Mouse (Mus musculus) MEL (cell line): ENCODE data around the gene Enpp3. TPM values are rescaled to one million over a fixed set of nuclear protein-coding genes. Genes with fewer than 3 reads are reported as not detected.

Experiments used
- DNase-seq: peaks from one replicate; pipeline ENCODE4 v3.0.0; 2011; ENCODE audit warnings: low read depth, low spot score
- H3K27ac ChIP-seq: 2 replicates; pipeline ENCODE4 v1.5.1; 2012; ENCODE audit warnings: low read depth, mild to moderate bottlenecking, control low read depth, low read length, moderate library complexity; ENCODE audit not compliant: control insufficient read depth
- H3K27me3 ChIP-seq, 2 experiments: fragments of 150-350 bp in 1 of 2; sonication (generic) in 1 of 2; 2 replicates each; pipeline ENCODE4 v1.6.1; 2012; ENCODE audit warnings: low read length in 2 of 2, mild to moderate bottlenecking in 2 of 2, improper control_type of control experiment in 1 of 2, moderate library complexity in 1 of 2; ENCODE audit not compliant: insufficient read depth in 2 of 2, control insufficient read depth in 1 of 2
- H3K36me3 ChIP-seq, 2 experiments: 2 replicates each; pipeline ENCODE4 v1.6.1; 2012 to 2014; ENCODE audit warnings: low read length in 2 of 2, improper control_type of control experiment in 1 of 2, inconsistent platforms in 1 of 2, mild to moderate bottlenecking in 1 of 2; ENCODE audit not compliant: insufficient read depth in 2 of 2, control insufficient read depth in 1 of 2
- H3K4me1 ChIP-seq, 2 experiments: fragments of 150-350 bp in 1 of 2; sonication (generic) in 1 of 2; 2 replicates each; pipeline ENCODE4 v1.6.1; 2012; ENCODE audit warnings: low read length in 2 of 2, improper control_type of control experiment in 1 of 2, mild to moderate bottlenecking in 1 of 2; ENCODE audit not compliant: insufficient read depth in 2 of 2, control insufficient read depth in 1 of 2
- H3K4me3 ChIP-seq, 2 experiments: fragments of 150-350 bp in 1 of 2; sonication (generic) in 1 of 2; 2 replicates each; pipeline ENCODE4 v1.5.1; 2012; ENCODE audit warnings: low read depth in 2 of 2, low read length in 2 of 2, mild to moderate bottlenecking in 2 of 2, moderate library complexity in 2 of 2, control low read depth in 1 of 2, improper control_type of control experiment in 1 of 2; ENCODE audit not compliant: control insufficient read depth in 1 of 2, insufficient read depth in 1 of 2
- H3K79me2 ChIP-seq: 2 replicates; pipeline ENCODE4 v1.6.1; 2012; ENCODE audit warnings: mild to moderate bottlenecking, low read length, moderate library complexity; ENCODE audit not compliant: control insufficient read depth, poor library complexity, insufficient read depth
- H3K9ac ChIP-seq: 2 replicates; pipeline ENCODE4 v1.6.1; 2012; ENCODE audit warnings: low read depth, mild to moderate bottlenecking, control low read depth, low read length, moderate library complexity; ENCODE audit not compliant: control insufficient read depth, poor library complexity, severe bottlenecking
- H3K9me3 ChIP-seq: fragments of 150-350 bp; sonication (generic); replicated peaks from 2 replicates; pipeline ENCODE4 v1.6.1; 2012; ENCODE audit warnings: mild to moderate bottlenecking, low read length, improper control_type of control experiment, moderate library complexity; ENCODE audit not compliant: insufficient read depth
- CHD1 ChIP-seq: IDR thresholded peaks from 2 replicates; pipeline ENCODE4 v1.6.1; 2012; ENCODE audit warnings: low read depth, mild to moderate bottlenecking, inconsistent platforms, low read length, improper control_type of control experiment
- CHD2 ChIP-seq: IDR thresholded peaks from 2 replicates; pipeline ENCODE4 v1.6.1; 2011; ENCODE audit warnings: low read length, improper control_type of control experiment
- CTCF ChIP-seq, 3 experiments: IDR thresholded peaks in 2 of 3; conservative IDR thresholded peaks in 1 of 3; 2 replicates each; pipeline ENCODE4 v1.5.1; 2011 to 2012; ENCODE audit warnings: low read length in 3 of 3, low read depth in 2 of 3, mild to moderate bottlenecking in 2 of 3, improper control_type of control experiment in 1 of 3, inconsistent platforms in 1 of 3, mixed read lengths in 1 of 3, moderate library complexity in 1 of 3; ENCODE audit not compliant: control insufficient read depth in 1 of 3, insufficient read depth in 1 of 3, poor library complexity in 1 of 3, severe bottlenecking in 1 of 3
- E2F4 ChIP-seq: IDR thresholded peaks from 2 replicates; pipeline ENCODE4 v1.6.1; 2011; ENCODE audit warnings: low read depth, low read length, improper control_type of control experiment, borderline replicate concordance
- EP300 ChIP-seq, 2 experiments: IDR thresholded peaks; 2 replicates each; pipeline ENCODE4 v1.6.1; 2011; ENCODE audit warnings: improper control_type of control experiment in 2 of 2, low read length in 2 of 2, low read depth in 1 of 2, mild to moderate bottlenecking in 1 of 2
- GABPA ChIP-seq: IDR thresholded peaks from 2 replicates; pipeline ENCODE4 v1.6.1; 2012; ENCODE audit warnings: low read depth, mild to moderate bottlenecking, inconsistent platforms, low read length, improper control_type of control experiment, moderate library complexity
- HCFC1 ChIP-seq: IDR thresholded peaks from 2 replicates; pipeline ENCODE4 v1.6.1; 2012; ENCODE audit warnings: low read depth, mild to moderate bottlenecking, inconsistent platforms, low read length, improper control_type of control experiment, moderate library complexity
- KAT2A ChIP-seq: conservative IDR thresholded peaks from 2 replicates; pipeline ENCODE4 v1.6.1; 2012; ENCODE audit warnings: low read depth, low read length, improper control_type of control experiment, inconsistent platforms
- MAX ChIP-seq: IDR thresholded peaks from 2 replicates; pipeline ENCODE4 v1.6.1; 2011; ENCODE audit warnings: low read length, improper control_type of control experiment
- MXI1 ChIP-seq: IDR thresholded peaks from 2 replicates; pipeline ENCODE4 v1.6.1; 2011; ENCODE audit warnings: mild to moderate bottlenecking, low read depth, low read length, improper control_type of control experiment
- NRF1 ChIP-seq: IDR thresholded peaks from 2 replicates; pipeline ENCODE4 v1.6.1; 2014; ENCODE audit warnings: low read depth, mild to moderate bottlenecking, inconsistent platforms, low read length, improper control_type of control experiment, moderate library complexity; ENCODE audit not compliant: poor library complexity, insufficient read depth, severe bottlenecking
- POLR2A ChIP-seq, 2 experiments: IDR thresholded peaks; 2 replicates each; pipeline ENCODE4 v1.6.1; 2011 to 2012; ENCODE audit warnings: low read length in 2 of 2, mild to moderate bottlenecking in 2 of 2, control low read depth in 1 of 2, improper control_type of control experiment in 1 of 2, low read depth in 1 of 2, moderate library complexity in 1 of 2; ENCODE audit not compliant: control insufficient read depth in 1 of 2, insufficient read depth in 1 of 2, poor library complexity in 1 of 2
- POLR2AphosphoS2 ChIP-seq: IDR thresholded peaks from 2 replicates; pipeline ENCODE4 v1.6.1; 2011; ENCODE audit warnings: low read length, improper control_type of control experiment
- POLR2AphosphoS5 ChIP-seq: IDR thresholded peaks from 2 replicates; pipeline ENCODE4 v1.6.1; 2012; ENCODE audit warnings: low read depth, borderline replicate concordance, mild to moderate bottlenecking, inconsistent platforms, low read length, moderate library complexity, mixed read lengths
- RAD21 ChIP-seq: IDR thresholded peaks from 2 replicates; pipeline ENCODE4 v1.6.1; 2011; ENCODE audit warnings: mild to moderate bottlenecking, low read depth, low read length, improper control_type of control experiment
- RCOR1 ChIP-seq: IDR thresholded peaks from 2 replicates; pipeline ENCODE4 v1.6.1; 2012; ENCODE audit warnings: low read depth, mild to moderate bottlenecking, inconsistent platforms, low read length, improper control_type of control experiment
- TAL1 ChIP-seq: IDR thresholded peaks from 2 replicates; pipeline ENCODE4 v1.6.1; 2012; ENCODE audit warnings: mild to moderate bottlenecking, inconsistent platforms, low read length, moderate library complexity, mixed read lengths
- TBP ChIP-seq: IDR thresholded peaks from 2 replicates; pipeline ENCODE4 v1.8.0; 2011; ENCODE audit warnings: low read depth, low read length, improper control_type of control experiment
- UBTF ChIP-seq: IDR thresholded peaks from 2 replicates; pipeline ENCODE4 v1.6.1; 2012; ENCODE audit warnings: low read depth, mild to moderate bottlenecking, inconsistent platforms, low read length, improper control_type of control experiment, moderate library complexity, borderline replicate concordance; ENCODE audit not compliant: insufficient read depth
- USF2 ChIP-seq, 2 experiments: IDR thresholded peaks; 2 replicates each; pipeline ENCODE4 v1.6.1; 2011 to 2012; ENCODE audit warnings: improper control_type of control experiment in 2 of 2, low read length in 2 of 2, borderline replicate concordance in 1 of 2, inconsistent platforms in 1 of 2, low read depth in 1 of 2, mild to moderate bottlenecking in 1 of 2; ENCODE audit not compliant: insufficient read depth in 1 of 2
- ZC3H11A ChIP-seq: IDR thresholded peaks from 2 replicates; pipeline ENCODE4 v1.6.1; 2012; ENCODE audit warnings: low read depth, mild to moderate bottlenecking, inconsistent platforms, low read length, improper control_type of control experiment
- polyA plus RNA-seq, 2 experiments: library from polyadenylated mRNA; stranded (reverse) in 1 of 2; unstranded in 1 of 2; fragments of >175 nt in 1 of 2; fragments of >200 nt in 1 of 2; gene quantifications; 2 replicates each; pipeline versions ENCODE4 v1.2.1 to v1.2.4; 2012; ENCODE audit warnings: low replicate concordance in 2 of 2, low read depth in 1 of 2; ENCODE audit not compliant: insufficient read length in 2 of 2, insufficient read depth in 1 of 2, missing spikeins in 1 of 2
- total RNA-seq: library from RNA; depleted of rRNA; stranded (reverse); fragments of 300-350 nt; gene quantifications from 2 replicates; pipeline ENCODE4 v1.2.3, GENCODE M21; 2012

The Enpp3 gene
- total and polyA plus RNA-seq, 3 experiments = 0.08 to 0.22 TPM; not detected in 1

GRCm38 (mm10) chr10:24767695-24768094 is 74.9 kb downstream of the Enpp3 start:
- H3K4me1 ChIP-seq = peaks cover 0 to 4% of the 10 kb centered on the region in 2 experiments; a peak in 1 of 4 replicates
- no peak for DNase-seq
- peaks cover 0 to 3% of the 10 kb centered on the region in 2 experiments; a peak in 2 of 4 replicates for H3K36me3 ChIP-seq
- no peak overlapping the region for H3K9ac ChIP-seq
- TF ChIP-seq CTCF (IDR thresholded peaks at IDR 0.05 in 2 of 3, conservative IDR thresholded peaks at IDR 0.05 in 1 of 3; ENCODE audit: control insufficient read depth in 1 of 3, insufficient read depth in 1 of 3, low read depth in 2 of 3, low read length in 3 of 3, poor library complexity in 1 of 3, severe bottlenecking in 1 of 3) = no peak
- TF ChIP-seq POLR2A (IDR thresholded peaks at IDR 0.05; ENCODE audit: control insufficient read depth in 1 of 2, insufficient read depth in 1 of 2, low read depth in 1 of 2, low read length in 2 of 2, poor library complexity in 1 of 2) = no peak
- no peak for TF ChIP-seq TAL1
- no peak for TF ChIP-seq TBP
- TF ChIP-seq NRF1 = no peak
- no peak for TF ChIP-seq POLR2AphosphoS2
- TF ChIP-seq ZC3H11A = no peak
- no peak for TF ChIP-seq MXI1
- no peak for TF ChIP-seq CHD2
- no peak for TF ChIP-seq EP300 (IDR thresholded peaks at IDR 0.05; ENCODE audit: low read depth in 1 of 2, low read length in 2 of 2)
- TF ChIP-seq HCFC1 = no peak
- no peak for TF ChIP-seq UBTF
- TF ChIP-seq KAT2A = no peak
- TF ChIP-seq RAD21 = no peak
- no peak for TF ChIP-seq RCOR1
- TF ChIP-seq E2F4 = no peak
- no peak overlapping the region for H3K27ac ChIP-seq
- no peaks in the 10 kb centered on the region for H3K9me3 ChIP-seq
- H3K27me3 ChIP-seq = no peaks in the 10 kb centered on the region
- H3K4me3 ChIP-seq = no peak overlapping the region
- H3K79me2 ChIP-seq = no peaks in the 10 kb centered on the region

DNA sequence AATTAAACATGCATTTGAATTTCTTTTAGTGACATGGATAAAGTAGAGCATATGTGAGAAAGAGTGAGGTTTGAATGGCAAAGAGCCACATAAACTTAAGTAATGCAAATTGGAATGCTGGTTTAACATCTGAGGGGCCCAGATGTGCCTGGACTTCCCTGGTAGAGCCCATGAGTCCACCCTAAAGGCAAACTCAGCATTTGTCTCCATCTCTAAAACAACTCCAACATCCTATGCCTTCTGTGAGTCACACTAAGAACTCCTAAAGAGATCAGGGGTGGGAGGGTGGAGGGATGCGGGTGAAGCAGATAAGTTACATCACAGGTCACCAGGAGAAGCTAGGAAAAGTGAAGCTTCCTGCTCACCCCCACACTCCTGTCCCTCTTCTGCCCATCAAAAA is 76.6 kb downstream of the Enpp3 start:
- Histone ChIP-seq H3K36me3 (peaks cover 0 to 3% of the 10 kb centered on the region in 2 experiments; a peak in 2 of 4 replicates), H3K79me2 (no peaks in the 10 kb centered on the region)
- DNase-seq = no peak
- no peak for TF ChIP-seq HCFC1
- no peak for TF ChIP-seq RAD21
- TF ChIP-seq TAL1 = no peak
- TF ChIP-seq ZC3H11A = no peak
- no peak for TF ChIP-seq USF2 (IDR thresholded peaks at IDR 0.05; ENCODE audit: borderline replicate concordance in 1 of 2, insufficient read depth in 1 of 2, low read depth in 1 of 2, low read length in 2 of 2)
- no peak for TF ChIP-seq GABPA
- TF ChIP-seq CHD1 = no peak
- TF ChIP-seq TBP = no peak
- no peak for TF ChIP-seq MAX
- TF ChIP-seq MXI1 = no peak
- TF ChIP-seq POLR2AphosphoS5 = no peak
- TF ChIP-seq, all 39 proteins: peak for 0
- H3K4me1 ChIP-seq = peaks cover 0 to 4% of the 10 kb centered on the region in 2 experiments; a peak in 1 of 4 replicates
- H3K27me3 ChIP-seq = no peaks in the 10 kb centered on the region
- H3K4me3 ChIP-seq = no peak overlapping the region
- no peak overlapping the region for H3K27ac ChIP-seq
- H3K9ac ChIP-seq = no peak overlapping the region
- no peaks in the 10 kb centered on the region for H3K9me3 ChIP-seq
